Mouse (Mus musculus) liver, adult 2 months (tissue): ENCODE data around the gene Zcchc10. TPM values are rescaled to one million over a fixed set of nuclear protein-coding genes. Genes with fewer than 3 reads are reported as not detected.

Experiments used
- DNase-seq: peaks from one replicate; pipeline ENCODE4 v3.0.0-alpha.2; 2011; ENCODE audit warnings: low read depth, low spot score; ENCODE audit errors: extremely low read depth
- H3K27ac ChIP-seq: fragments of 200-500 bp; replicated peaks from 2 replicates; pipeline ENCODE4 v1.5.1; 2012; ENCODE audit warnings: low read depth, mild to moderate bottlenecking, control low read depth, inconsistent platforms, low read length; ENCODE audit not compliant: insufficient read depth
- H3K27me3 ChIP-seq: fragments of 200-500 bp; 2 replicates; pipeline ENCODE4 v1.6.1; 2012; ENCODE audit warnings: mild to moderate bottlenecking, moderate library complexity, low read length, inconsistent platforms; ENCODE audit not compliant: control insufficient read depth, insufficient read depth
- H3K36me3 ChIP-seq: fragments of 200-500 bp; 2 replicates; pipeline ENCODE4 v1.6.1; 2012; ENCODE audit warnings: low read length, inconsistent platforms; ENCODE audit not compliant: control insufficient read depth, insufficient read depth
- H3K4me1 ChIP-seq: fragments of 200-500 bp; 2 replicates; pipeline ENCODE4 v1.6.1; 2011; ENCODE audit warnings: low read length; ENCODE audit not compliant: control insufficient read depth, insufficient read depth
- H3K4me3 ChIP-seq: fragments of 200-500 bp; 2 replicates; pipeline ENCODE4 v1.5.1; 2011; ENCODE audit warnings: low read depth, mild to moderate bottlenecking, control low read depth, low read length, moderate library complexity; ENCODE audit not compliant: insufficient read depth
- H3K79me2 ChIP-seq: fragments of 200-500 bp; 2 replicates; pipeline ENCODE4 v1.6.1; 2012; ENCODE audit warnings: inconsistent platforms, mild to moderate bottlenecking, low read length, moderate library complexity; ENCODE audit not compliant: control insufficient read depth, insufficient read depth
- H3K9ac ChIP-seq: fragments of 200-500 bp; 2 replicates; pipeline ENCODE4 v1.6.1; 2012; ENCODE audit warnings: low read depth, mild to moderate bottlenecking, control low read depth, inconsistent platforms, low read length
- CTCF ChIP-seq: fragments of 200-500 bp; IDR thresholded peaks from 2 replicates; pipeline ENCODE4 v1.5.1; 2011; ENCODE audit warnings: low read depth, low read length, control low read depth
- POLR2A ChIP-seq: fragments of 200-500 bp; IDR thresholded peaks from 2 replicates; pipeline ENCODE4 v1.6.1; 2011; ENCODE audit warnings: low read length, control low read depth; ENCODE audit not compliant: insufficient read depth; ENCODE audit errors: extremely low read depth
- WGBS: fragments of 180-500 bp; shearing (Covaris S2); methylation state at CpG from one replicate; pipeline ENCODE4 v1.1.7; 2018; 5-methylcytosine and 5-hydroxymethylcytosine counted together
- polyA plus RNA-seq: library from polyadenylated mRNA; depleted of rRNA; stranded (reverse); fragments of >200 nt; gene quantifications from 2 replicates; pipeline ENCODE4 v1.2.3, GENCODE M21; 2012; rRNA removed
- total RNA-seq: library from RNA; depleted of rRNA; stranded (reverse); fragments of >200 nt; gene quantifications from 2 replicates; pipeline ENCODE4 v1.2.3, GENCODE M21; 2014; rRNA removed

Gene Zcchc10
- total and polyA plus RNA-seq, 2 experiments = 0.37 to 1.8 TPM

DNA sequence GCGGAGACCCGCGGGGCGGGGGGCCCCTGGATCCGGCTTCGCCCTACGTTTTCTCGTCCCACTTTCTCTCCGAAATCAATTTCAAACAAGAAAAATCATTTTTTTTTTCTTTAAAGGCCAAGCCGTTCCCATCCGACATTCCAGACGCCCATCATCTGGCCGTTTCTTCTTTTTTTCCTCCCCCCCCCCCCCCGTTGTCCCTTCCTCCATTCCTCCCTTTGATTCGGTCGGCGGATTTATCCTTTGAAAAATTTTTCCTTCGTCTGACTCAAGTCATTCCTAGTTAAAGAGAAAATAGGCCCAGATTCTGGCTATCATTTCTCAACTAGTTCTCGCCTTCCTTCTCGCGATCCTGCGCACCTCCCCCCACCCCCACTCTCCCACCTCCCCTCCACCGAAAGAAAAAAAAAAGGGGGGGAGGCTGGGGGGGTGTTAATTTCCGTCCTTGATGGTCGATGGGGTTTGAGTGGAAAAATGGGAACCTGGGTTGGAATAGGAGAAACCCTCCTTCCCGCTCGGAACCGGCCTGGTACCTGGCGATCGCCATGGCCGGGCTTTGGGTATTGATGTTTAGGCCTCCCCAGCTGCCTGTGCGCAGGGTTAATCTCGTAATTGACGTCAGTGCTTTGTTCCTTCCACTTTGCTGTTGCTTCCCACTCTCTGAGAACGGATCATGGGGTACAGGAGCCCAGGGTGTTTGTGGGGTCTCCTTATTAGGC lies 26.9 kb downstream of the Zcchc10 start:
- H3K27ac ChIP-seq = peak overlapping the region; percentile 84
- TF ChIP-seq CTCF = no peak
- TF ChIP-seq POLR2A = no peak
- H3K4me1 ChIP-seq = 0 out of 2 replicates have a peak, but pooled peaks cover 1% of the 10 kb centered on the region
- DNase-seq = peak; percentile 64
- H3K9ac ChIP-seq = peak overlapping the region; percentile 90
- peaks cover 14% of the 10 kb centered on the region; the same call in 1 of the 2 replicates for H3K79me2 ChIP-seq
- H3K36me3 ChIP-seq = peaks cover 2% of the 10 kb centered on the region; the same call in 1 of the 2 replicates
- WGBS = under 1% methylated on average over 35 of the region's 35 CpGs
- peak overlapping the region; percentile 83 for H3K4me3 ChIP-seq
- no peaks in the 10 kb centered on the region for H3K27me3 ChIP-seq

DNA sequence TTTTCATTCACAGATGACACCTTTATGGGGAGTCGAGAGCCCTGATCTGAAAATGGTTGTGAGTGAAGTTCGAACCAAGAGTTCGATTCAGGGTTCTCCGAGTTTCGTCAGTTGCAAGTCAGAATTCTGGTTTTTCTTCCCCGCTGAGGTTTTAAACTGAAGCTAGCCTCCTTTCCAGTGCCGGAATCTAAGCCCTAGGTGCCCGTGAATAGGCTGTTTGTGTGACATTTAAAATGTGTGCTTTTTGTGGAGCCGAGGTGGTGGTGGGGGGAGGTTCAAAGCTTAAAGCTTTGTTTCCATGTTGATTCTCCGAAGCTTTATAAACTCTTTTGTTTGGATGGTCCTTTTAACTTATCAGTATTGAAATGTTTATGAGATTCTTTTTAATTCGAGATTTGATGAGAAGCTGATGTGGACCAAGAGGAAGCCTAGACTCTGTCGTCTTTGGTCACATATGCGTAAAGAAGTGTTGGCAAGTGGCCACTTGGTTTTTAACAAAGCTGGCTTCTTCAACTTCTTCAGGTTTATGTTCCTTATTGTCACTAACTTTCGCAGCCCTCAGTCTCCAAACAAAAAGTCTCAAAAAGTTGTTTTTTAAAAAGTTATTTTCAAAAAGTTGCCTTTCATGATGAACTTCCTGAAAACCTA lies 27.6 kb downstream of the Zcchc10 start:
- TF ChIP-seq POLR2A (no peak), CTCF (no peak)
- Histone ChIP-seq H3K4me1 (peaks cover 2% of the 10 kb centered on the region; the same call in 1 of the 2 replicates), H3K27ac (peak overlapping the region; percentile 84), H3K9ac (peak overlapping the region; percentile 90), H3K79me2 (peaks cover 17% of the 10 kb centered on the region; the same call in 1 of the 2 replicates), H3K27me3 (no peaks in the 10 kb centered on the region), H3K4me3 (peak overlapping the region; percentile 83), H3K36me3 (peaks cover 2% of the 10 kb centered on the region; the same call in 1 of the 2 replicates)
- 3% methylated on average over 14 of the region's 14 CpGs for WGBS
- peak; percentile 39 for DNase-seq

DNA sequence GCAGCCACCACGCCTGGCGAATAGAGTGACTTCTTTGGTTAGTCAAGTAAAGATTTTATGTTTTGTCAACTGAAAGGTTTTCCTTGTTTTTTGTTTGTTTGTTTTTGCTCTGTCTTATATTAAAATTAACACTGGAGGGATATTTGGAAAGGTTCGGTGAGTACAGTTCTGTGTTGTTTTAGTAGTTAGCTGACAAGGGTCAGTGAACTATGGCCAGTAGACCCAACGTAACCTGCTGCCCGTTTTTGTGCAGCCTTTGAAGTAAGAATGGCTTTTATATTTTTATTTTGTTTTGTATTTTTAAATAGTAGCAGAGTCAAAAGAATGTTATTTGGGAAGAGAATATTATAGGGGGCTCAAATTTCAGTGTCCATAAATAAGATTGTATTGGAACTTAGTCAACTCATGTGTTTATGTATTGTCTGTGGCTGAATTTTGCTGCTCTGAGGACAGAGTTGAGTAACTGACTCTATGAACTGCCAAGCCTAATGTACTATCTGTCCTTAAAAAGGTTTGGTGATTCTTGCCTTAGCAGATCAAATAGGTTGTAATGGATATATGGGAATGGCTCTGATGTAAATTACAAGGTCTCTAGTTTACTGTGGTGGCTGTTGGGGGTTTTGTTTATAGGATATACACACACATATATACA lies 34.2 kb downstream of the Zcchc10 start:
- peak; percentile 83 for DNase-seq
- H3K27ac ChIP-seq = peak overlapping the region; percentile 61
- TF ChIP-seq CTCF (no peak), POLR2A (no peak)

DNA sequence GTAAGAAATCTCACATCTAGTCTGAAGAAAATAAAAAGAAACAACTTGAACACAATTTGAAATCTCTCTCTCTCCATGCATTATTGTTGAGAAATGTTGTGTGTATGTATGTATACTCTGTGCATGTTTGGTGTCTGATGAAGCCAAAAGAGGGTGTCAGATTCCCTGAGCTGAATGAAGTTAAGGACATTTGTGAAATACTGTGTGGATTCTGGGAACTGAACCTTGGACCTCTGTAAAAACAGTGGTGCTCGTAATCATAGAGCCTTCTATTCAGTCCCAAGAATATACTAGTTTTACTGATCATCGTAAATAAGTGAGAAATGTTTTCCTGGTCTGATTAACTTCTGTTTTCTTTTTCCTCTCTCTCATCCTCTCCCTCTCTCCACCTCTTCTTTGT lies 42.6 kb downstream of the Zcchc10 start:
- peaks cover 13% of the 10 kb centered on the region for H3K4me1 ChIP-seq
- no peak overlapping the region for H3K9ac ChIP-seq
- no peak overlapping the region for H3K4me3 ChIP-seq
- no peak for TF ChIP-seq POLR2A
- no peak overlapping the region; the same call in 1 of the 2 replicates for H3K27ac ChIP-seq
- WGBS = 19% methylated on average over 2 of the region's 2 CpGs
- peaks cover 9% of the 10 kb centered on the region; the same call in 1 of the 2 replicates for H3K79me2 ChIP-seq
- DNase-seq = peak; percentile 77
- H3K36me3 ChIP-seq = peaks cover 15% of the 10 kb centered on the region
- no peaks in the 10 kb centered on the region for H3K27me3 ChIP-seq

More for the DNA sequence above, 34.2 kb downstream of the Zcchc10 start:
- Histone ChIP-seq H3K4me1 (peaks cover 5% of the 10 kb centered on the region; the same call in 1 of the 2 replicates), H3K27me3 (no peaks in the 10 kb centered on the region), H3K9ac (no peak overlapping the region), H3K36me3 (peaks cover 2% of the 10 kb centered on the region; the same call in 1 of the 2 replicates), H3K4me3 (no peak overlapping the region), H3K79me2 (peaks cover 11% of the 10 kb centered on the region; the same call in 1 of the 2 replicates)
- 20% methylated on average over 5 of the region's 5 CpGs for WGBS

DNA sequence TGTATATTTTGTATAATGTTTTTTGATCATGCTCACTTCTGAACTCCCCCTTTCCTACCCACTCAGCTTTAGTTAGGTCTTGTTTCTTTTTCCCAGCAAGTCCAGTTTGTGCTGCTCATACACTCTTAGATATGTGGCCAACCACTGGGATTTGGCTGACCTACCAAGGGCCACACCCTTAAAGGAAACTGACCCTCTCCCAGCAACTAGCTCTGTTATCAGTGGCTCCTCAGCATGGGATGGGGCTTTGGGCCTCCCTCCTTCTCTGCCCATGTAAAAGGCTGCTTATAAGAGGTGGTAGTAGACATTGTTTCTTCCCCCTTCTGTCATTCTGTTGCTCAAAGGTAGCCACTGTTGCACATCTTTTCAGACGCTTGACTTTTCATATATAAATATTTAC lies 54.4 kb downstream of the Zcchc10 start:
- Histone ChIP-seq H3K4me1 (no peaks in the 10 kb centered on the region; the same call in 1 of the 2 replicates), H3K9ac (no peak overlapping the region), H3K27me3 (no peaks in the 10 kb centered on the region), H3K36me3 (peaks cover 36% of the 10 kb centered on the region), H3K27ac (no peak overlapping the region), H3K4me3 (no peak overlapping the region), H3K79me2 (peaks cover 8% of the 10 kb centered on the region; the same call in 1 of the 2 replicates)
- TF ChIP-seq CTCF = no peak
- no peak for TF ChIP-seq POLR2A
- 77% methylated on average over 1 of the region's 1 CpGs for WGBS
- no peak for DNase-seq

Other genes starting within 250 kb of the Zcchc10 start
- gene Hspa4, start 24.2 kb upstream of the Zcchc10 start, total RNA-seq = 44.6 and 55.9 TPM in 2 replicates
- gene Hspa4, start 24.2 kb upstream of the Zcchc10 start, polyA plus RNA-seq = 16.6 and 17.9 TPM in 2 replicates
- 32.1 and 40.3 TPM in 2 replicates for gene Aff4, start 26.2 kb downstream of the Zcchc10 start, total RNA-seq
- 7.3 and 8.1 TPM in 2 replicates for gene Aff4, start 26.2 kb downstream of the Zcchc10 start, polyA plus RNA-seq
- 133 and 140 TPM in 2 replicates for gene Leap2, start 98.5 kb downstream of the Zcchc10 start, total RNA-seq
- gene Leap2, start 98.5 kb downstream of the Zcchc10 start, polyA plus RNA-seq = 114 and 168 TPM in 2 replicates
- gene Uqcrq, start 106.2 kb downstream of the Zcchc10 start, total RNA-seq = 256 TPM in 2 replicates
- 1,230 and 1,408 TPM in 2 replicates for gene Uqcrq, start 106.2 kb downstream of the Zcchc10 start, polyA plus RNA-seq
- gene Gdf9, start 106.3 kb downstream of the Zcchc10 start, total RNA-seq = 0.09 and 0.34 TPM in 2 replicates
- 0.21 and 0.47 TPM in 2 replicates for gene Gdf9, start 106.3 kb downstream of the Zcchc10 start, polyA plus RNA-seq
- gene Gm10447, start 132.4 kb downstream of the Zcchc10 start, total RNA-seq = 0.46 and 0.60 TPM in 2 replicates
- 1.3 and 2.5 TPM in 2 replicates for gene Gm10447, start 132.4 kb downstream of the Zcchc10 start, polyA plus RNA-seq
- 12.8 and 15.4 TPM in 2 replicates for gene Shroom1, start 132.5 kb downstream of the Zcchc10 start, total RNA-seq
- 36.6 and 43.4 TPM in 2 replicates for gene Shroom1, start 132.5 kb downstream of the Zcchc10 start, polyA plus RNA-seq
- gene Gm9837, start 145.8 kb downstream of the Zcchc10 start, total RNA-seq = not detected in 2 replicates
- not detected in 2 replicates for gene Gm9837, start 145.8 kb downstream of the Zcchc10 start, polyA plus RNA-seq
- gene Gm9945, start 155.5 kb downstream of the Zcchc10 start, total RNA-seq = not detected in 2 replicates
- gene Gm9945, start 155.5 kb downstream of the Zcchc10 start, polyA plus RNA-seq = not detected in 2 replicates
- not detected in 2 replicates for gene Sowaha, start 155.6 kb downstream of the Zcchc10 start, total RNA-seq
- gene Sowaha, start 155.6 kb downstream of the Zcchc10 start, polyA plus RNA-seq = not detected in 2 replicates
- gene Sept8, start 194.6 kb downstream of the Zcchc10 start, total RNA-seq = 1.7 and 2.6 TPM in 2 replicates
- gene Sept8, start 194.6 kb downstream of the Zcchc10 start, polyA plus RNA-seq = 2.0 and 2.1 TPM in 2 replicates
- gene Kif3a, start 242.7 kb downstream of the Zcchc10 start, total RNA-seq = 2.2 and 2.7 TPM in 2 replicates
- 0.98 and 1.2 TPM in 2 replicates for gene Kif3a, start 242.7 kb downstream of the Zcchc10 start, polyA plus RNA-seq